Mouse (Mus musculus) spleen, adult 2 months (tissue): Measurements from ENCODE around the gene Cyp27b1. TPM values are rescaled to one million over a fixed set of nuclear protein-coding genes. Genes with fewer than 3 reads are reported as not detected.

Experiments used
- DNase-seq, 2 experiments: peaks; one replicate each; pipeline versions ENCODE4 v3.0.0 to v3.0.0-alpha.2; 2012 to 2021; ENCODE audit warnings: low spot score in 2 of 2, low read depth in 1 of 2
- H3K27ac ChIP-seq: fragments of 200-500 bp; 2 replicates; pipeline ENCODE4 v1.5.1; 2012; ENCODE audit warnings: low read length, inconsistent platforms; ENCODE audit not compliant: insufficient read depth
- H3K27me3 ChIP-seq: fragments of 200-500 bp; 2 replicates; pipeline ENCODE4 v1.6.1; 2012; ENCODE audit warnings: mild to moderate bottlenecking, moderate library complexity, low read length, inconsistent platforms; ENCODE audit not compliant: control insufficient read depth, insufficient read depth
- H3K36me3 ChIP-seq: fragments of 200-500 bp; 2 replicates; pipeline ENCODE4 v1.6.1; 2012; ENCODE audit warnings: mild to moderate bottlenecking, low read length, inconsistent platforms; ENCODE audit not compliant: control insufficient read depth, insufficient read depth
- H3K4me1 ChIP-seq: fragments of 200-500 bp; 2 replicates; pipeline ENCODE4 v1.6.1; 2011; ENCODE audit warnings: inconsistent platforms; ENCODE audit not compliant: control insufficient read depth, insufficient read depth, insufficient read length
- H3K4me3 ChIP-seq: fragments of 200-500 bp; 2 replicates; pipeline ENCODE4 v1.5.1; 2011; ENCODE audit warnings: mild to moderate bottlenecking, inconsistent platforms; ENCODE audit not compliant: insufficient read depth, insufficient read length; ENCODE audit errors: extremely low read depth
- CTCF ChIP-seq: fragments of 200-500 bp; IDR thresholded peaks from 2 replicates; pipeline ENCODE4 v1.5.1; 2011; ENCODE audit warnings: mild to moderate bottlenecking, inconsistent platforms; ENCODE audit not compliant: insufficient read depth, insufficient read length, insufficient replicate concordance; ENCODE audit errors: extremely low read depth
- POLR2A ChIP-seq: fragments of 200-500 bp; IDR thresholded peaks from 2 replicates; pipeline ENCODE4 v1.6.1; 2011; ENCODE audit warnings: low read depth, low read length, inconsistent platforms
- WGBS: fragments of 180-500 bp; shearing (Covaris S2); methylation state at CpG from one replicate; pipeline ENCODE4 v1.1.7; 2018; 5-methylcytosine and 5-hydroxymethylcytosine counted together
- polyA plus RNA-seq: library from polyadenylated mRNA; depleted of rRNA; stranded (reverse); fragments of >200 nt; gene quantifications from 2 replicates; pipeline ENCODE4 v1.2.3, GENCODE M21; 2012

Gene Cyp27b1
- polyA plus RNA-seq, 1 experiment = 0.26 TPM

DNA sequence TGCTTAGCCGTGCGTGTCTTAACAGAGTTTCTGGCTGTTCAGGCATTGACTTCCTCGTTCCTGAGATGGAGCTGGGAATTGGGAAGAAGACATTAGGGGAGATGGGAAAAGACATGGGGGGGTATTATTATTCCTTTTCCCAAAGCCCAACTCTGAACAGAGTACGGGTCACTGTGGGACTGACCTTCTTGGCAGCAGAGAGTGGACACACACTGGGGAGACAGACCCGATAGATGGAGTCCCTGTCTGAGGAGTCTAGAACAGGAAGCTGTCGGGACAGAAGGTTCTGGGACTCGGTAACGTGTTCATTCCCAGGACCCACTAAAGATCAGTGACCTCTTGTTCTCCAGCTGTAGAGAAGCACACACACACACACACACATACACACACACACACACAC lies 27.6 kb downstream of the Cyp27b1 start:
- Histone ChIP-seq H3K4me1 (peaks cover 6% of the 10 kb centered on the region), H3K4me3 (peak overlapping the region; percentile 81), H3K27me3 (no peaks in the 10 kb centered on the region), H3K36me3 (peaks cover 13% of the 10 kb centered on the region), H3K27ac (peak overlapping the region; percentile 84)
- no peak for DNase-seq
- 5% methylated on average over 8 of the region's 8 CpGs for WGBS
- TF ChIP-seq POLR2A (no peak), CTCF (no peak)

DNA sequence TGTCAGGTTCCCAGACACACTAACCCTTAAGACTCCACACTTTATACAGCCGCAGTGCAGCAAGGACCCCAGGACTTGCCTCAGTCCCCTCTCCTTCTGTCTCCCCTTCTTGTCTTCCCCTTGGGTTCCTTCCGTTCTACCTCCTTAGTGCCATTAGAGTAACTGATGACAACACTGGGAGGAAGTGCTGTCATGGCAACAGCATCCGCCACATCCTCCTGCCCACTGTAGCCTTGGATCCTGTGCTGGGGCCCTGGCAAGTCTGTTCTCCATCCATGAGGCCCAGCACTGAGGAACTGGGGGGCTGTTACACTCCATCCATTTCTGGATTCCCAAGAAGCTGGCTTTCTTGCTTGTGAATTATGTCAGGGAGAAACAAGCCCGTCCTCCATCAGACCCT lies 28.0 kb downstream of the Cyp27b1 start:
- Histone ChIP-seq H3K4me3 (peak overlapping the region; percentile 81; the same call in 1 of the 2 replicates), H3K36me3 (peaks cover 13% of the 10 kb centered on the region), H3K4me1 (peaks cover 4% of the 10 kb centered on the region), H3K27ac (peak overlapping the region; percentile 84; the same call in 1 of the 2 replicates), H3K27me3 (no peaks in the 10 kb centered on the region)
- 11% methylated on average over 4 of the region's 4 CpGs for WGBS
- DNase-seq = peak; percentile 68 to 72
- no peak for TF ChIP-seq POLR2A
- TF ChIP-seq CTCF = no peak

- peaks cover 4% of the 10 kb centered on the region for H3K4me1 ChIP-seq
- H3K27ac ChIP-seq = no peak overlapping the region
- H3K4me3 ChIP-seq = no peak overlapping the region
- 79% methylated on average over 10 of the region's 10 CpGs for WGBS
- no peak for DNase-seq
- H3K36me3 ChIP-seq = peaks cover 13% of the 10 kb centered on the region
- no peak for TF ChIP-seq POLR2A
- TF ChIP-seq CTCF = no peak
- H3K27me3 ChIP-seq = no peaks in the 10 kb centered on the region
Measured at GRCm38 (mm10) chr10:127077515-127077914, 29.5 kb downstream of the Cyp27b1 start.

DNA sequence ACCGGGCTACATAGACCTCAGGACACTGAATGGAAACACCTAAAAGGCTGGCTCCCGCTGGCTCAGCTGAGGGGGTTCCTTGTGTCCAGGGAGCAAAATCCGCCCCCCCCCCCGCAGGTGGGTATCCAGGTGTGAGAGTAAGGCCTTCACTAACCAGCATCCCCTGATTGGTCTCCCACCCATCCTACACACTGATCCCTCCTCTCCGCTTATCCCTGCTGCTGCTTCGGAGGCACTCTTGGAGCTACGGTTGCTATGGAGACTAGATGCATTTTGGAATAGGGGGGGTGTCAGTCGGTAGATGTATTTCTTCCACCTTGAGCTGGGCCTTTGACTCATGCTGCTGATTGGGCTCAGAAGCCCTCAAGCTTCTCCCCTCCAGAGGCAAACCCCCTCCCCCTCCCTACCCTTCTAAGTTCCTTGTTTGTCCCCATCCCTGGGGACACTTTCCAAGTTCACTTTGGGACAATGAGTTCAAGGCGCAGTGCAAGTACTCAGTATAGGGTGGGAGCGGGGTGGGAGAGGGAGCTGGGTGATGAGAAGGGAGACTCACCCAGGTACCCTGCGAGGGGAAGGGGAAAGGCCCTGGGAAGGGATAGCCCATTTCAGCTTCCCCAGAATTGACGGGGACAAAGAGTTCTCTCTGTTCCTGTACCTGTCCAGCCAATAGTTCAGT lies 30.1 kb downstream of the Cyp27b1 start:
- 75% methylated on average over 12 of the region's 12 CpGs for WGBS
- TF ChIP-seq POLR2A (no peak), CTCF (no peak)

GRCm38 (mm10) chr10:127078677-127079575 lies 30.9 kb downstream of the Cyp27b1 start:
- Histone ChIP-seq H3K36me3 (peaks cover 19% of the 10 kb centered on the region), H3K4me3 (no peak overlapping the region), H3K27me3 (no peaks in the 10 kb centered on the region), H3K27ac (no peak overlapping the region), H3K4me1 (peaks cover 4% of the 10 kb centered on the region)
- 83% methylated on average over 42 of the region's 49 CpGs for WGBS
- DNase-seq = no peak
- TF ChIP-seq POLR2A = no peak
- no peak for TF ChIP-seq CTCF

More for the DNA sequence above, 30.1 kb downstream of the Cyp27b1 start:
- Histone ChIP-seq H3K4me3 (no peak overlapping the region), H3K36me3 (peaks cover 16% of the 10 kb centered on the region), H3K27me3 (no peaks in the 10 kb centered on the region), H3K27ac (no peak overlapping the region), H3K4me1 (peaks cover 4% of the 10 kb centered on the region)
- DNase-seq = no peak

GRCm38 (mm10) chr10:127079665-127080391 lies 31.8 kb downstream of the Cyp27b1 start:
- no peak for TF ChIP-seq POLR2A
- peaks cover 21% of the 10 kb centered on the region for H3K36me3 ChIP-seq
- no peak overlapping the region for H3K27ac ChIP-seq
- H3K4me3 ChIP-seq = no peak overlapping the region
- no peak for DNase-seq
- H3K4me1 ChIP-seq = peaks cover 4% of the 10 kb centered on the region
- no peaks in the 10 kb centered on the region for H3K27me3 ChIP-seq
- WGBS = 82% methylated on average over 70 of the region's 70 CpGs
